Mouse (Mus musculus): ENCODE measurements around the gene Arid3b.

DNA sequence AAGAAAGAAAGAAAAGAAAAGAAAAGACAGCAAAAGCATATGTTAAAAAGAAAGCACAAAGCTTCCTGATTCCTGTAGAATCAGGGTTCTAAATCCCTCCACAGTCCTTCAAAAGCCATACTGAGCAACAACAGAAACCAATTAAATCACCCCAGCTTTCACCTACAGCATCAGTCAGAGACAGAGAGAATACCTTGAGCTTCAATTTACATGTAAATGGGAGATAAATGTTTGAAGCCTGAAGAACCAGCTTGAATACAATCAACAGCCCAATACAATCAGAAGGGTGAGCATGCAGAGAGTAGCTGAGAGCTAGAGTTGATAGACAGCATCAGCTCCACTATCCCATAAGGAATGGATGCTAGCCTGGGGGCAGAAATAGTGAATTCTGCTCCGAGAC, 46.8 kb upstream of the Arid3b start:
- TF ChIP-seq POLR2A (IDR thresholded peaks at IDR 0.05; ENCODE audit: control insufficient read depth, extremely low read depth, insufficient read depth, low read length, poor library complexity) (no peak), CTCF (IDR thresholded peaks at IDR 0.05; ENCODE audit: borderline replicate concordance, control insufficient read depth, extremely low read depth, insufficient read depth, low read length, poor library complexity) (no peak)
